Mouse (Mus musculus): ENCODE results near the gene Tmem255b. TPM values are rescaled to one million over a fixed set of nuclear protein-coding genes. Genes with fewer than 3 reads are reported as not detected.
A peak's percentile ranks its signal among the peaks of the same experiment; 100 is the strongest.

The Tmem255b gene
- total RNA-seq (2014; rRNA removed; ENCODE audit: low replicate concordance) (3.1 and 8.9 TPM in 2 replicates), polyA plus RNA-seq (2015; fragmentation: Nextera tagmentation; extraction: Ambion mirVana) (3.3 and 3.6 TPM in 2 replicates)

GRCm38 (mm10) chr8:13434889-13435288 is at the start of gene Tmem255b:
Gene Tmem255b, plus strand, starts transcription at chr8:13435189.
- ATAC-seq (ENCODE audit: insufficient read depth, low read depth) = no peak
- peak within 1 kb of the TSS; percentile 29; the same call in 1 of the 2 replicates for H3K4me3 ChIP-seq (ENCODE audit: low read depth, low read length)
- H3K9ac ChIP-seq (replicated peaks; ENCODE audit: low read depth, low read length) = no peak within 1 kb of the TSS
- H3K4me2 ChIP-seq (ENCODE audit: low read depth, low read length) = peak within 1 kb of the TSS; percentile 54
- WGBS = 25% methylated on average over 10 of the region's 10 CpGs
- H3K36me3 ChIP-seq (replicated peaks; ENCODE audit: control insufficient read depth, insufficient read depth, low read length) = no peaks in the 10 kb centered on the region
- no peak for DNase-seq (ENCODE audit: low spot score)
- no peaks in the 10 kb centered on the region for H3K9me3 ChIP-seq (replicated peaks; ENCODE audit: control insufficient read depth, low read length)
- H3K4me1 ChIP-seq (ENCODE audit: control insufficient read depth, insufficient read depth) = no peaks in the 10 kb centered on the region
- TF ChIP-seq EP300 (IDR thresholded peaks at IDR 0.05; ENCODE audit: low read depth) (no peak), CTCF (IDR thresholded peaks at IDR 0.05; ENCODE audit: low read depth) (no peak)
- peaks cover 25% of the 10 kb centered on the region for H3K27me3 ChIP-seq (ENCODE audit: control insufficient read depth, insufficient read depth, low read length)
- H3K27ac ChIP-seq (ENCODE audit: low read depth) = no peak within 1 kb of the TSS

GRCm38 (mm10) chr8:13386366-13386765 is 48.6 kb upstream of the Tmem255b start:
- Histone ChIP-seq H3K4me2 (ENCODE audit: low read depth, low read length) (no peak overlapping the region), H3K27ac (ENCODE audit: low read depth) (no peak overlapping the region), H3K27me3 (ENCODE audit: control insufficient read depth, insufficient read depth, low read length) (no peaks in the 10 kb centered on the region), H3K9me3 (replicated peaks; ENCODE audit: control insufficient read depth, low read length) (no peaks in the 10 kb centered on the region), H3K4me3 (ENCODE audit: low read depth, low read length) (no peak overlapping the region), H3K36me3 (replicated peaks; ENCODE audit: control insufficient read depth, insufficient read depth, low read length) (no peaks in the 10 kb centered on the region), H3K9ac (replicated peaks; ENCODE audit: low read depth, low read length) (no peak overlapping the region), H3K4me1 (ENCODE audit: control insufficient read depth, insufficient read depth) (no peaks in the 10 kb centered on the region)
- ATAC-seq (ENCODE audit: insufficient read depth, low read depth) (no peak), DNase-seq (ENCODE audit: low spot score) (no peak)
- WGBS = 62% methylated on average over 13 of the region's 13 CpGs
- TF ChIP-seq CTCF (IDR thresholded peaks at IDR 0.05; ENCODE audit: low read depth) = no peak
- TF ChIP-seq EP300 (IDR thresholded peaks at IDR 0.05; ENCODE audit: low read depth) = no peak

GRCm38 (mm10) chr8:13387728-13388127 is 47.3 kb upstream of the Tmem255b start:
- H3K27ac ChIP-seq (ENCODE audit: low read depth) = no peak overlapping the region
- H3K27me3 ChIP-seq (ENCODE audit: control insufficient read depth, insufficient read depth, low read length) = no peaks in the 10 kb centered on the region
- no peak overlapping the region for H3K4me2 ChIP-seq (ENCODE audit: low read depth, low read length)
- DNase-seq (ENCODE audit: low spot score) (no peak), ATAC-seq (ENCODE audit: insufficient read depth, low read depth) (no peak)
- 79% methylated on average over 8 of the region's 8 CpGs for WGBS
- no peaks in the 10 kb centered on the region for H3K4me1 ChIP-seq (ENCODE audit: control insufficient read depth, insufficient read depth)
- no peak overlapping the region for H3K4me3 ChIP-seq (ENCODE audit: low read depth, low read length)
- TF ChIP-seq CTCF (IDR thresholded peaks at IDR 0.05; ENCODE audit: low read depth) (no peak), EP300 (IDR thresholded peaks at IDR 0.05; ENCODE audit: low read depth) (no peak)
- no peaks in the 10 kb centered on the region for H3K36me3 ChIP-seq (replicated peaks; ENCODE audit: control insufficient read depth, insufficient read depth, low read length)
- H3K9ac ChIP-seq (replicated peaks; ENCODE audit: low read depth, low read length) = no peak overlapping the region
- H3K9me3 ChIP-seq (replicated peaks; ENCODE audit: control insufficient read depth, low read length) = no peaks in the 10 kb centered on the region

- ATAC-seq (ENCODE audit: insufficient read depth, low read depth) = no peak
- TF ChIP-seq CTCF (IDR thresholded peaks at IDR 0.05; ENCODE audit: low read depth) (no peak), EP300 (IDR thresholded peaks at IDR 0.05; ENCODE audit: low read depth) (no peak)
- no peaks in the 10 kb centered on the region for H3K9me3 ChIP-seq (replicated peaks; ENCODE audit: control insufficient read depth, low read length)
Measured at GRCm38 (mm10) chr8:13388744-13389143, 46.2 kb upstream of the Tmem255b start.

GRCm38 (mm10) chr8:13393869-13394268 is 41.1 kb upstream of the Tmem255b start:
- 82% methylated on average over 7 of the region's 7 CpGs for WGBS
- ATAC-seq (ENCODE audit: insufficient read depth, low read depth) = no peak
- Histone ChIP-seq H3K4me3 (ENCODE audit: low read depth, low read length) (no peak overlapping the region), H3K36me3 (replicated peaks; ENCODE audit: control insufficient read depth, insufficient read depth, low read length) (no peaks in the 10 kb centered on the region), H3K27me3 (ENCODE audit: control insufficient read depth, insufficient read depth, low read length) (no peaks in the 10 kb centered on the region), H3K9me3 (replicated peaks; ENCODE audit: control insufficient read depth, low read length) (no peaks in the 10 kb centered on the region), H3K27ac (ENCODE audit: low read depth) (no peak overlapping the region), H3K9ac (replicated peaks; ENCODE audit: low read depth, low read length) (no peak overlapping the region), H3K4me1 (ENCODE audit: control insufficient read depth, insufficient read depth) (no peaks in the 10 kb centered on the region), H3K4me2 (ENCODE audit: low read depth, low read length) (no peak overlapping the region)
- no peak for DNase-seq (ENCODE audit: low spot score)
- no peak for TF ChIP-seq CTCF (IDR thresholded peaks at IDR 0.05; ENCODE audit: low read depth)

More at GRCm38 (mm10) chr8:13388744-13389143, 46.2 kb upstream of the Tmem255b start:
- no peak overlapping the region for H3K9ac ChIP-seq (replicated peaks; ENCODE audit: low read depth, low read length)
- no peak overlapping the region for H3K4me3 ChIP-seq (ENCODE audit: low read depth, low read length)
- H3K27me3 ChIP-seq (ENCODE audit: control insufficient read depth, insufficient read depth, low read length) = no peaks in the 10 kb centered on the region
- DNase-seq (ENCODE audit: low spot score) = no peak
- WGBS = 79% methylated on average over 2 of the region's 2 CpGs
- H3K27ac ChIP-seq (ENCODE audit: low read depth) = no peak overlapping the region
- H3K4me2 ChIP-seq (ENCODE audit: low read depth, low read length) = no peak overlapping the region
- no peaks in the 10 kb centered on the region for H3K4me1 ChIP-seq (ENCODE audit: control insufficient read depth, insufficient read depth)
- no peaks in the 10 kb centered on the region for H3K36me3 ChIP-seq (replicated peaks; ENCODE audit: control insufficient read depth, insufficient read depth, low read length)

GRCm38 (mm10) chr8:13396725-13397124 is 38.3 kb upstream of the Tmem255b start, which contains the start of gene Atp4b:
Gene Atp4b, minus strand, starts transcription at chr8:13396825.
- Histone ChIP-seq H3K4me2 (ENCODE audit: low read depth, low read length) (no peak within 1 kb of the TSS), H3K9ac (replicated peaks; ENCODE audit: low read depth, low read length) (no peak within 1 kb of the TSS), H3K4me1 (ENCODE audit: control insufficient read depth, insufficient read depth) (no peaks in the 10 kb centered on the region), H3K36me3 (replicated peaks; ENCODE audit: control insufficient read depth, insufficient read depth, low read length) (no peaks in the 10 kb centered on the region), H3K27ac (ENCODE audit: low read depth) (no peak within 1 kb of the TSS), H3K27me3 (ENCODE audit: control insufficient read depth, insufficient read depth, low read length) (no peaks in the 10 kb centered on the region), H3K9me3 (replicated peaks; ENCODE audit: control insufficient read depth, low read length) (no peaks in the 10 kb centered on the region), H3K4me3 (ENCODE audit: low read depth, low read length) (no peak within 1 kb of the TSS)
- 60% methylated on average over 5 of the region's 5 CpGs for WGBS
- no peak for TF ChIP-seq EP300 (IDR thresholded peaks at IDR 0.05; ENCODE audit: low read depth)
- TF ChIP-seq CTCF (IDR thresholded peaks at IDR 0.05; ENCODE audit: low read depth) = no peak
- no peak for ATAC-seq (ENCODE audit: insufficient read depth, low read depth)
- DNase-seq (ENCODE audit: low spot score) = no peak
